Mouse (Mus musculus) adrenal gland, adult 8-10 months (tissue): ENCODE data around the gene Ccdc157. TPM values are rescaled to one million over a fixed set of nuclear protein-coding genes. Genes with fewer than 3 reads are reported as not detected.
"Not testable (repeated sequence)": the region's sequence is repeated elsewhere in the genome, so short reads cannot be mapped to it uniquely, and the experiment has no call there.

Experiments used
- DNase-seq: peaks from one replicate; pipeline ENCODE4 v3.0.0; 2022
- total RNA-seq, 4 experiments: library from RNA; stranded (reverse); gene quantifications; 2 replicates each; pipeline ENCODE4 v1.2.4; 2022

Gene Ccdc157
- 10 to 100 TPM; 11.8 to 22.5 (median 15.3) TPM for total RNA-seq

DNA sequence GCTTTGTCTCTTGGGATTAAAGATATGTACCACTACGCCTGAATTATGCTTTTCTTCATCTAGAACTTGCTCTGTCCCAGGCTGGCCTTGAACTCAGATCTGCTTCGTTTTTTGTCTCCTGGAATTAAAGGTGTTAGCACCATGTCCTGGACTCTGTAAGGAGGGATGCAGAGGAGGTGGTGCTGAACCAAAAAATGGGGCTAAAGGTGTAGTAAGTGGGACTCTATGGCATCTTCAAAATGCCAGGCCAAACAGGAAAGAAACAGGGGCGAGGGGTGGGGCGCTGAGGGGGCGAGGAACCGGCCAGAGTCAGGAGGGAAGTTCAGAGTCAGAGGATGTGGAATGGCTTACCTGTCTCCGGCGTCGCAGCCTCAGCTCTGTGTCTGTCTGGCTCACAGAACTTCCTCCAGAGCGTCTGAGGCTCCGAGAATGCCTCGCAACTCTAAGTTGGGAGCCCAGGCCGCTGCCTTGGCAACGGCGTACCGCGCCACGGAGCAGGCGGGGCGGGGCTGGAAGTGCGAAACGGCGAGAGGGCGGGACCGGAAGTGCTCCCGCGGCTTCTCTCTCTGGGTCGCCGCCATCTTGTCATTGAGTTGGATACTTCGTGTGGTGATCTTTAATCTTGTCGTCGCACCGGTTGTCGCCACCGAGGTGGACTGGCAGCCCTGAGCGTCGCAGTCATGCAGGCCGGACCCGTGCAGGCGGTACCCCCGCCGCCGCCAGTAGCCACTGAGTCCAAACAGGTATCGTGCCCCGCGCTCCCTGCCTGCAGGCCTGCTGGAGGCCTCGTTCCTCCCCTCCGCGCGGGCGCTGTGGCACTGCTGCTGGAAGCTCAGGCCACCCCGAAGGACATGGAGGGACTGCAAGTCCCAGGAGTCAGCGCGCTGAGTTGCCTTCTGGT is at the start of gene Ccdc157, which contains the start of gene Sf3a1:
Ccdc157 (minus strand) TSS at position 486 of the 901 bp plus-strand sequence.
Sf3a1 (plus strand) TSS at position 543 of the 901 bp plus-strand sequence.
- DNase-seq: peak; percentile 91

DNA sequence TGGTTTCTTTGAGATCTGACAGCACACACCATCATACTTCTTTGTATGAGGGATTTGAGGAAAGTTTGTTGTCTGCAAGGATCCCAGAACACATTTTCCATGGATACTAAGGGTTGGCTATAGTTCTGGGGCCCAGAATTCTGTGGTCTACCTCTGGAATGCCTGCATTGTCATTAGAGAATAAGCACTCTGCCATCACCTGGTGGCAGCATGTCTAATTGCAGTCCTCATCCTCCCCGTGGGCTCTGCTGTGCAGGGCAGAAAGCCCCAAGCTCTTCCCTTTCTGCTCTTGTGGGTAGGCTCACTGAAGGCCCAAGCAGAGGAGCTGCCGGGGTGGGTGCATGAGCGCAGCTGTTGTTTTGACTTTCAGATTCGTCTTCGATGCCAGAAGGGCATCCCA is 49.5 kb upstream of the Ccdc157 start:
- DNase-seq: no peak

DNA sequence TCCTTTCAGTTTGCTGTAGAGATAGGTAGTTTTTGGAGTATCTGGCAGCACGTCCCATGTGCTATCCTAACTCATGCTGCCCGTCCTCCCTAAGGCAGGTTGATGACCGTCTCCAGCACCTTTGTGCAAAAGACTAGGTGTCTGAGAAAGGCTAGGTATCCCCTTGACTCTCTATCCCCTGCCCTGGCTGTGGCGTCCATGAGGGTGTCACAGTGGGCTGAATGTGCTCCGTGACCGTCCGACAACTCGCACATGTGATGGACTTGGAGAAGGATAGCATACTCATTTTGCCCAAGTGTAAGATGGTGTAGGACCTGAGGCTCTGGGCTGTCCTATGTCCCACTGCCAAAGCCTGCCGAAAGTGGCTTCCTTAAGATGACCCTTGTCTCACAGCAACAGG is 47.6 kb upstream of the Ccdc157 start:
- DNase-seq: no peak

DNA sequence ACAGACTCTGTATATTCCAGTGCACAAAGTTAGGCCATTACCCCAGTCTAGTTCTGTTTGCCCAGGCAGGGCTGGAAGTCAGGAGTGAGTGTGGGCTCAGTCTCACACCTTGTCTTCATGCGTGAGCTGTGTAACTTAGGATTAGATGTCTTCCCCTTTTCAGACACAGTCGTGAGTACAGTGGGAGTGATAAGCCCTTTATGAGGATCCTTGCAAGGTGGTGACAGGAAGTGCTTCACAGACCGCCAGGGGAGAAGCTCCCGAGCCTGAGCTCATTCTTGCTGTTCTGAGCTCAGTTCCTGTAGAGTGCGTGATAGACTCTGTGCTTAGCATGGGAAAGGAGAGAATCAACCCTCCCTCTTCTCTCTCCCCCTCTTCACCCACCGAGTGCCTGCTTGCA is 46.5 kb upstream of the Ccdc157 start:
- no peak for DNase-seq

DNA sequence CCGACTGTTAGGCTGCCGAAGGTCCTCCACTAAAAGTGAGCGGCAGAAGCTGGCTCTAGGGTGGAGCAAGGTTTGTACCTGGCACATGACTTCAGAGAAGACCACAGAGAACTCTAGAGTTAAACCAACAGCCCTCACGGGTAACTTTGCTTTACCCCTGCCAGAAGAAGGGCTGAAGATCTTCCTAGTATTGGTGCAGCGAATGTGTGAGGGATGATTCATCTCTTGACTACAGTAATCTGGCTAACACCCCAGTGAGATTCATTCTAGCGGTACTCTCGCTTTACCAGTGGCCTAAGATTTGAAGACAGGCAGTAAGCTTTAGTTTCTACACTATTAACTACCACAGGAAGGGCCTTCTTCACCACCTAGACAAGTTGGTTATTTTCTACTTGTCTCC is 45.9 kb upstream of the Ccdc157 start:
- DNase-seq: no peak

DNA sequence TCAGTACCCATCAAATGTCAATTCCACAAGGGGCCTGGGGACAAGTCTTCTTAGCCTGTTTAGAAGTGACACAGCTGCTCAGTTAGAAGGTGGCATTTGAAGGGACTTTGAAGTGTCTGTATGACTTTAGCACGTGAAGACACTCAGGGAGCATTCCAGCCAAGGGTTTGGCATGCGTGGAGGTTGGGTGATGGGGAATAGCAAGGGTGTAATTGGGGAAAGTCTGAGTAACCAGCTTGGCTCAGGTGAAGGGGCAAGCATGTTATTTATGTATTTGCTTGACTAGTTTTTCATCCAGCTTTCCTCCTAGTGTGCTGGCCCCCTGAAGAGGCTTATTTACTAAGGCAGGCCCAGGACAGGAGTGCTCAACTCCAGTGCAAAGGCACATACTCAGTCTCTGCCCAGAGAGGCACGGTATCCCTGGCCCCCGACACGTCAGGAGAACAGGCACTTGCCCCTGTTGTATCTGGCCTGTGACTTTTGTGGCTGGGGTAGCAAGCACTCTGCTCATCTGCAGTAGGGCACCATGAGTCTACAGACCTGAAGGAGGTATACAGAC is 45.1 kb upstream of the Ccdc157 start:
- no peak for DNase-seq

DNA sequence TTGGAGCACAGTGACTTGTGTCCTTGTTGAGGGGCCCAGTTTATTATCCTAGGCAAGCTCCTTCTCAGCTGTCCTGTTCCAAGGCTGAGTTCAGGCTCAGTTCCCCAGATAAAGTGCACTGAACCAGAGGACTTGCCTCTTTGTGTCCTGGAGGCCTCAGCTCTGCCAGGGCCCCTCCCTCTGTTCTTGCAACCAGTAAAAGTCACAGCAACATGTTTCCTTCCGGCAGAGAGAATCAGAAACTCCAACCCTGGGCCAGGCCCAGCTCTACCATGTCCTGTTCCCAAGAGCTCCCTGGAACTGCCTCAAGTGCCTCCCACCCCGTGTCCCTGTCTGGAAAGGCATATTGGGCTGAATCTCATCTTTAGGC is 43.6 kb upstream of the Ccdc157 start:
- peak; percentile 56 for DNase-seq

DNA sequence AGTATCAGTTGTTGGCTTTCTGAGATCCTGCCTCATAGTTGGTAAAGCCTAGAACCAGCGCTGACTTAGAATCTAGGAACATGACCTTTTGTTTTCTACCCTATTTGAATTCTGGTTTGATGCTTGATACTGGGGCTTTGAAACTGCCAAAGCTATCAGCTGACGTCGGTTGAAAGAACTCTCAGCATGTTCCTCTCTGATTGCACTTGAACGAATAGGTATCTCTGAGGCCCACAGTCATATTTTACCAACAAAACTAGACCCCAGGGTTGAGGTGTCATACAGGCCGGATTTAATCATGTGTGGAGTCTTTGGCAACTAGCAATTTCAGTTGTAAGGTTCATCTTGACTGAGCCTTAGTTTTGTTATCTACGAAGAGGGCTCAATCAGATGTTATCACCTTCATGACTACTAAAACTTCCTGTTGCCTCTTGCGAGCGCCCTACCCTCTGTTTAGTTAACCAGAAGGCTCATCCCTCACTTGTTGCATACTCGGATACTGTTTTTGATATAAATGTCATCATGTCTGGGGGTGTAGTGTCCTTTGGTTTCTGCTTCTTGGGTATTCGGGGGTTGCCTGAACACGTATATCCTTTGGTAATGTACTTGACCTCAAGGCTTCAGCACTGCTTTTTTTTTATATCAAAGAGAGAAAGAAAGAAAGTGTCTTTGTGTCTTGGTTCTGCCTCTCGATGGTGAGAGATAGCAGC is 43.1 kb upstream of the Ccdc157 start:
- DNase-seq: no peak

DNA sequence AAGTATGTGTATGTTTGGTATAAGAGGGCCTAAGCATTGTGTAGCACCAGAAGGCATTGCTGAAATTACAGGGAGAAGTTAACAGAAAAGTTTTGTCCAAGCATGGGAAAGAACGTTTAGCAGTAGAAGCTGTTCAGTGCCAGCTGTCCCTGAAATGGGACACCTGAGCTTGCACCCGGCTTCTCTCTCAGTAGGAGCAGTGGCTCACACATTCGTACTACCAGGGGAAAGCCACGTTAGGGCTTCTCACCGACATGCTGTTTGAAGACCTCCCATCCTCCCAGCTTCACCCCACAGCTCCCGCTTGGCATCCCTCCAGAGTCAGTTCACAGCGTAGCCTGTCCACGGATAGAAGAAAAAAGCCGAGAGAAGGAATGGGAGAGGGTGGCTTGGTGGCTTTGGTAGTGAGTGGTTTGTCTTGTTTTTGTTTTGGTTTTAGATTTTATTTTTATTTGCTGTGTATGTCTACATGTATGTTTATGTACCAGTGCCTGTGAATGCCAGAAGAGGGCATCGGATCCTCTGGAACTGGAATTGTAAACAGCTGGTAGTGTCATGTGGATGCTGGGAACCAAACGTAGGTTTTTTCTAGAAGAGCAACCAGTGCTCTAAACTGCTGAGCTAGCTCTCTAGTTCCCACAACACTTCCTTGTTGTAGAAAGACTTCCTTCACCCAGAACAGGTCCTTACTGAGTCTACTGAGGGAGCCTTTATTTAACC is 42.0 kb upstream of the Ccdc157 start:
- DNase-seq: no peak

DNA sequence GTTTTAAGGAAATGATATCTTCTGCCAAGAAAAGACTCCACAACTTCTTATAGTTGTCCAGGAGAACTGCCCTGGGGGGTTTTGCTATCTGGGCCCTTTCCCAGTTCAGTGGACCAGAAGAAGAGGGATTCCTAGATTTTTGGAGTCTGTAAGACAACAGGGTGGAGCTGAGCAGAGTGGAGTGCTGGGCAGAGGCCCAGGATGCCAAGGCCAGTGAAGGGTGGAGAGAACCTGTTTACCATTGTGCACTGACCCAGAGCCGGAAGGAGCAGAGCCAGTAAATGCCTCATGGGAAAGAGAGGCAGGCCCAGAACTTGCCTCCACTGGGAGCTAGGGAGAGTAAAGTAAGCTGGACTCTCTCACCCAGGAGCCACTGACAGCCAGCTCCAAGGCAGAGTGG is 37.6 kb upstream of the Ccdc157 start:
- no peak for DNase-seq

DNA sequence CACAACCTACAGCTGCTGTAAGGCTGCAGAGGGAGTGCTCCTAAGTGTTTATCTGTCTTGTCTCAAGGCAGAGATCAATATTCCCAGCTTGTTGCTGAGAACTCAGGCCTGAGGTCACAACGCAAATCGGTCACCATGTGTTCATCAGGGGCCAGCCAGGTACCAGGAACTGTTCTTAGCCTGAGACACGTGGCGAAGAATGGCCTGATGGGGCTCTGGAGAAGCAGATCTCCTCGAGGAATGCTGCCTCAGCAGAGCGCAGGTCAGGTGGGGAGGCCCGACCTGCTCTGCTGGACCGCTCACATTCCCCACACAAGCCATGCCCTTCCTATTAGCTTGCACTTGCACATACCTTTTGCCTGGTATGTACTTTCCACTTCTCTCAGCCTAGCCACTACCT is 36.5 kb upstream of the Ccdc157 start:
- no peak for DNase-seq

DNA sequence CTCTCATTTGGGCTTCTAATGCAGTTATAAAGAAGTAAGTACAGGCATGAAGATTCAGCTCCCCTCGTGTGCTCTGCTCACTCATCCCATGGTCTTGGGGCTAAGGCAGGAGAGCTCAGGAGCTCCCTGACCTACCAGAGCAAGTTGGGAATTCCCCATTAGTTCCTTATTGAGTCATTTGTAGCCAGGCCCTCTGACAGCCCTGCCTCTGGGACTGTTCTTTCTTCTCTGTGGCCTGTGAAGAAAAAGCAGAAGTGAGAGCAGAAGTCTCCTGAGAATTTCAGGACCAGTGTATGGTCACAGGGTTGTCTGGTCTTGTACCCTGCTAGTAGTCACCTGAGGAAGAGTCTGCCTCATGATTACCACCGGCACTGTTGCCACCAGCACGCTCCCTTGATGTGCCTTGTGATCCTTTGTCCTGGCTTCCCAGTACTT is 35.5 kb upstream of the Ccdc157 start:
- no peak for DNase-seq

DNA sequence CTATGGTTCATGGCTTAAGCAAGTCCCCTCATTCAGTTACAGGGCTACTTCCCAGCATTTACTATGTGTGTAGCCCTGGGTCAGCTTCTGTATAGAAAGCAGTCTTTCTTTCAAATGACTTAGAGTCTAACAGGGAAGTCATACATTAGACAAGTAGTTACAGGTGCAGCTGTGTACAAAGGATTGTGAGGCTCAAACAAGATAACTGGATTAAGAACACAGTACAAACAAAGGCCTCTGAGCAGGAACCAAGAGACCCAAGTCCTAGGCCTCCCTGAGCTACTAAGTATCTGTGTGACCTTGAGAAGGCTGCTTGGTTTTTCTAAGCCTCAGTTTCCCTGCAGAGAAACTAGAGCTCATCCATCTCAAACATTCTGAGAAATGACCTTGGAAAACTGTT is 33.3 kb upstream of the Ccdc157 start:
- DNase-seq: no peak

DNA sequence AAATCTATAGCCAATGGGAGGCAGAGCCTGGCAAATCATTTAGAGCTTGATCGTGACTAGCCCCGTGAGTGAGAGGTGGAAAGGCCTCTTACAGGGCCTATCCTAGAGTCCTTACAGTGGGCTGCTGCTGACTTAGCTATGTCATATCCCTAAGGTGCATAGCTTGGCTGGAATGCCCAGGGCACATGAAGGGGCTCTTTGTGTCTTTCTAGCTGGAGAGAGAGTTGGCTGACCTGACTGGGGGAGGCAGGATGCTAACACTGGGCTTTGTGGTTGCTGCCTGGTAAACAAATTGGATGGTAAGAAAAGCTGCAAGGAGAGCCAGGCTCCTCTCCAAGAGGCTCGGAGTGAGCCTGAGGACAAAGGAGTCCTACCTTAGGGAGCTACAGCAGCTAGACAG is 32.7 kb upstream of the Ccdc157 start:
- no peak for DNase-seq

DNA sequence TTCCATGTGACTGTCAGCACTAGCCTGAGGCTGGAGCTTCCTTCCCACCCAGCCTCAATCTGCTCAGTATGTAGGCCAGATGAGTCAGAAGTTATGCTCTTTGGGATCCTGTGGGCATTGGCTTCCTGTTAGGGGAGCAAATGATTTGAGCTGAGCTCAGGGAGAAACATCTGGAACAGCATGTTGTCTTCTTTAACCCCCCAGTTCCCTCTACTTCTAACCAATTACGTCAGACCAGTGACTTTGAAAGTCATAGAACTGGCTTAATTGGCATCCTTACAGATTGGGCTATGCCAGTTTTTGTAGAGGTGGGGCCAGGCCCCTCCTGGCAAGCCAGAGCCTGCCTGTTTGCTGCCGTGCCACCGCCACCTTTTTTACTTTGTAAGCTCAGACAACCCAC is 30.6 kb upstream of the Ccdc157 start:
- no peak for DNase-seq

DNA sequence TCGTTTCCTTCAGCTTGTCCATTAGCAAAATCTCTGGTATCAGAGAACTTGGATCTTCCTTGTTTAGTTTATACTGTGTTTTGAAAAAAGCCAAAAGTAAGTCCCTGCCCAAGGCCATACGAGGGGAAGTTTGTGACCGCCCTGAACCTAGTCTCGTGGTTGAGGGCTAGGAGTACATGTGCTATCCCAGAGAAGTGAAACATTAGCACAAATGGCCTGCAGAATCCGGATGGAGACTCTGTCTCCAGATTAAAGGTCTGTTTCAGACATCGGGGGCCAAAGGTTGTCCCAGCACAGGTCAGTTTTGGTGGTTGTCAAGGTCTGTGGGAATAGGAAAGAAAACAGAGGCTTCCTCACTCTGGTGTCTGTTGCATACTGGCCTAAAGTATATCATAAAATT is 29.1 kb upstream of the Ccdc157 start:
- no peak for DNase-seq

DNA sequence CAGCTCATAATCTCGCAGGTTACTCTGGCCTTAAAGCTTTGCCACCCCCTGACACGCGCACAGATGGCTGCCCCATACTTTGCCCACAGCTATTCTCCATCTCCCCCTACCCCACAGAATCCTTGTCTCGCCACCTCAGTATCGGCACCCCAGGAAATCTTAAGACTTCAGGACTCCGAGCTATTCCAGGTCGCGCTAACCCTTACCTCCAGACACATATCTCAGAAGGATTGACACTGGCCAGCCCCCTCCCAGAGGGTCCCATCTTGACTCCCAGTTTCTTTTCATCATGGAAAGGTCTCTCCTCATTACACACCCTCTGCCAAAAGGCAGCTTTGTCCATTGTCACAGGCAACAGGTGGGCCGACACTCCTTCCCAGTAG is 27.2 kb upstream of the Ccdc157 start:
- DNase-seq: no peak

DNA sequence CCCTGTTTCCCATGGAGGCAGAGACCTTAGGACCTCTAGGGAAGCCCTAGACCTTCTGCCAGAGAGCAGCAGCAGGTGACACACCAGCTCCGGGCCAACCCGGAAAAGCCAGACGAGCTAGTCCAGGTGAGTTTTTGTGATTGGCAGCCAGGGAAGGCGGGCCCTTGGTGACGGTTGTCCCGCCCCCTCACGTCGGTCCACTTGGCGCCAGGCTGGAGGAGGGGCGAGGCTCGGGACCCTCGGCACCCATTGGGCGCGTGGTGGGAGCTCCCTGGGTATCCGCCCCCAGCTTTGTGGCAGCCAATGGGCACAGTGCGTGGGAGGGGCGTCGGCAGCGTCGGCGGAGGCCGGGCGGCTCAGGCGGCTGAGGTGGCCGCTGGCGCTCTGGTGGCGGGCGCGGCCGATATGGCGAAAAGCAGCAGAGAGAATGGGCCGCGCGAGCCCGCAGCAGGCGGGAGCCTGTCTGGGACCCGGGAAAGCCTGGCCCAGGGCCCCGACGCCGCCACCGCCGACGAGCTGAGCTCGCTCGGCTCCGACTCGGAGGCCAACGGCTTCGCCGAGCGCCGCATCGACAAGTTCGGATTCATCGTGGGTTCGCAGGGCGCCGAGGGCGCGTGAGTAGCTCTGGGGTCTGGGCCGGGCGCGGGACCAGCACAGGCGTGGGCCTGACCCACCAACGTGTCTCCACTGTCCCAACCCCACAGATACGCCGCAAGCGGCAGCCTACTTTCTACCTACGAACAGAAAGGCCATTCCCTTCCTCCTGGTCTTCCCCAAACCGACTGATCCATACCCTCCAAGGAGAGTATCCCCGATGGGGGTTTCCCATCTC is 26.6 kb upstream of the Ccdc157 start, which contains the start of gene Tbc1d10a:
Tbc1d10a (plus strand) TSS at position 304 of the 832 bp plus-strand sequence.
- peak; percentile 98 for DNase-seq

DNA sequence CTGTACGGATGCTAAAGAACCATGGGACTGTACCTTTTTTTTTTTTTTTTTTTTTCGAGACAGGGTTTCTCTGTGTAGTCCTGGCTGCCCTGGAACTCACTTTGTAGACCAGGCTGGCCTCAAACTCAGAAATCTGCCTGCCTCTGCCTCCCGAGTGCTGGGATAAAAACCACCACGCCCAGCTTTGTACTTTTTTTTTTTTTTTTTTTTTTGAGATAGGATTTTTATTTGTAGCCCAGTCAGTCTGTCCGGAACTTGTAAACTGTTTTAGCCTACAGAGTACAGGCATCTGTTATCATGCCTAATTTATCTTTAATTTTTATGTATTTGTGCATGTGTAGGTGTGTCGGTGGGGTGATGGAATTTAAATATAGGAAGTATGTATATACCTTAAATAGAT is 25.4 kb upstream of the Ccdc157 start:
- DNase-seq: not testable (repeated sequence)

DNA sequence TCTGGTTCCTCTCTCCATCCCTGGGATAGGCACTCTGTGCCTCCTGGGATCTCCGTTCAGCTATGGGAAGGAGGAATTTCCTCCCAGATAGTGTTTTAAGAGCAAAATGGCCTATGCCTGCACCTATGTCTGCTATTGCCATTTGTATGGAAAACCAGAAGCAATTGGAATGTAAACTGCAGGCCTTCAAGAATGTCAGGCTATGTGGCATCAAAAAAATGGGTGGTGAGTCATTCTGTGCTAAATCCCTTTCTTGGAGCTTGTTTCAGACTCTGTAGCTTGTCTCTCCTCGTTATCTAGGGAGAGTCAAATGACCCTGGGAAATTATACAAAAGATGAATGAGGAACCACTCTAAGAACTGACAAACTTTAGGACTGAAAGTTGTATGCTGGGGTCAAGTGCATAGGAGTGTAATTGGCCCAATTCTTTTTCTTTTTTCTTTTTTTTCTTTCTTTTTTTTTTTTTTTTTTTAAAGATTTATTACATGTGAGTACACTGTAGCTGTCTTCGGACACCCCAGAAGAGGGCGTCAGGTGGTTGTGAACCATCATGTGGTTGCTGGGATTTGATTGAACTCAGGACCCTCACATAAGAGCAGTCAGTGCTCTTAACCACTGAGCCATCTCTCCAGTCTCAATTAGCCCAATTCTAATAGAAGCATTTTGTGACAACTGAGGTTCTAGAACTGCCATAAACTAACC is 24.3 kb upstream of the Ccdc157 start:
- no peak for DNase-seq

DNA sequence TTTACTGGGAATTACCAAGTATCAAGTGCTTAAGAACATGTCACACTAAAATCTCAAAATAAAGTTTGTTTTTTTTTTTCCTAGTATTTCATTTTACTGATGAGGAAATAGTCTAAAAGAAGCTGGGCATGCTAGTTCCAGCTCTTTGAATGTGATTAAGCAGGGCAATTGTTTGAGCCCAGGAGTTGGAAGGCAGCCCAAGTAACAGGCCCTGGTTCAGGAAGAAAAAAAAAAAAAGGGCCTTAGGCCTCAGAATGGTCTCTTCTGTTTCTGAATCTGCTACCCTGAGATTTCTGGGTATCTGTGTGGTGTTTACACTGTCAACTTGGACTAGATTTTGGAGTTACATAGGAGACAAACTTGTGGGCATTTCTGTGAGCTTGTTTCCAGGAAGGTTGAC is 23.4 kb upstream of the Ccdc157 start:
- no peak for DNase-seq
